Mouse (Mus musculus) MEL (cell line): ENCODE measurements around the gene Unc93b1. TPM values are rescaled to one million over a fixed set of nuclear protein-coding genes. Genes with fewer than 3 reads are reported as not detected.

Source experiments
- DNase-seq: peaks from one replicate; pipeline ENCODE4 v3.0.0; 2011; ENCODE audit warnings: low read depth, low spot score
- H3K27ac ChIP-seq: 2 replicates; pipeline ENCODE4 v1.5.1; 2012; ENCODE audit warnings: low read depth, mild to moderate bottlenecking, control low read depth, low read length, moderate library complexity; ENCODE audit not compliant: control insufficient read depth
- H3K27me3 ChIP-seq, 2 experiments: fragments of 150-350 bp in 1 of 2; sonication (generic) in 1 of 2; 2 replicates each; pipeline ENCODE4 v1.6.1; 2012; ENCODE audit warnings: low read length in 2 of 2, mild to moderate bottlenecking in 2 of 2, improper control_type of control experiment in 1 of 2, moderate library complexity in 1 of 2; ENCODE audit not compliant: insufficient read depth in 2 of 2, control insufficient read depth in 1 of 2
- H3K36me3 ChIP-seq, 2 experiments: 2 replicates each; pipeline ENCODE4 v1.6.1; 2012 to 2014; ENCODE audit warnings: low read length in 2 of 2, improper control_type of control experiment in 1 of 2, inconsistent platforms in 1 of 2, mild to moderate bottlenecking in 1 of 2; ENCODE audit not compliant: insufficient read depth in 2 of 2, control insufficient read depth in 1 of 2
- H3K4me1 ChIP-seq, 2 experiments: fragments of 150-350 bp in 1 of 2; sonication (generic) in 1 of 2; 2 replicates each; pipeline ENCODE4 v1.6.1; 2012; ENCODE audit warnings: low read length in 2 of 2, improper control_type of control experiment in 1 of 2, mild to moderate bottlenecking in 1 of 2; ENCODE audit not compliant: insufficient read depth in 2 of 2, control insufficient read depth in 1 of 2
- H3K4me3 ChIP-seq, 2 experiments: fragments of 150-350 bp in 1 of 2; sonication (generic) in 1 of 2; 2 replicates each; pipeline ENCODE4 v1.5.1; 2012; ENCODE audit warnings: low read depth in 2 of 2, low read length in 2 of 2, mild to moderate bottlenecking in 2 of 2, moderate library complexity in 2 of 2, control low read depth in 1 of 2, improper control_type of control experiment in 1 of 2; ENCODE audit not compliant: control insufficient read depth in 1 of 2, insufficient read depth in 1 of 2
- H3K79me2 ChIP-seq: 2 replicates; pipeline ENCODE4 v1.6.1; 2012; ENCODE audit warnings: mild to moderate bottlenecking, low read length, moderate library complexity; ENCODE audit not compliant: control insufficient read depth, poor library complexity, insufficient read depth
- H3K9ac ChIP-seq: 2 replicates; pipeline ENCODE4 v1.6.1; 2012; ENCODE audit warnings: low read depth, mild to moderate bottlenecking, control low read depth, low read length, moderate library complexity; ENCODE audit not compliant: control insufficient read depth, poor library complexity, severe bottlenecking
- H3K9me3 ChIP-seq: fragments of 150-350 bp; sonication (generic); replicated peaks from 2 replicates; pipeline ENCODE4 v1.6.1; 2012; ENCODE audit warnings: mild to moderate bottlenecking, low read length, improper control_type of control experiment, moderate library complexity; ENCODE audit not compliant: insufficient read depth
- CHD1 ChIP-seq: IDR thresholded peaks from 2 replicates; pipeline ENCODE4 v1.6.1; 2012; ENCODE audit warnings: low read depth, mild to moderate bottlenecking, inconsistent platforms, low read length, improper control_type of control experiment
- CHD2 ChIP-seq: IDR thresholded peaks from 2 replicates; pipeline ENCODE4 v1.6.1; 2011; ENCODE audit warnings: low read length, improper control_type of control experiment
- CTCF ChIP-seq, 3 experiments: IDR thresholded peaks in 2 of 3; conservative IDR thresholded peaks in 1 of 3; 2 replicates each; pipeline ENCODE4 v1.5.1; 2011 to 2012; ENCODE audit warnings: low read length in 3 of 3, low read depth in 2 of 3, mild to moderate bottlenecking in 2 of 3, improper control_type of control experiment in 1 of 3, inconsistent platforms in 1 of 3, mixed read lengths in 1 of 3, moderate library complexity in 1 of 3; ENCODE audit not compliant: control insufficient read depth in 1 of 3, insufficient read depth in 1 of 3, poor library complexity in 1 of 3, severe bottlenecking in 1 of 3
- E2F4 ChIP-seq: IDR thresholded peaks from 2 replicates; pipeline ENCODE4 v1.6.1; 2011; ENCODE audit warnings: low read depth, low read length, improper control_type of control experiment, borderline replicate concordance
- ETS1 ChIP-seq: IDR thresholded peaks from 2 replicates; pipeline ENCODE4 v1.6.1; 2012; ENCODE audit warnings: low read depth, mild to moderate bottlenecking, inconsistent platforms, low read length, improper control_type of control experiment, moderate library complexity
- GABPA ChIP-seq: IDR thresholded peaks from 2 replicates; pipeline ENCODE4 v1.6.1; 2012; ENCODE audit warnings: low read depth, mild to moderate bottlenecking, inconsistent platforms, low read length, improper control_type of control experiment, moderate library complexity
- GATA1 ChIP-seq: IDR thresholded peaks from 2 replicates; pipeline ENCODE4 v1.6.1; 2011; ENCODE audit warnings: low read depth, low read length, improper control_type of control experiment
- KAT2A ChIP-seq: conservative IDR thresholded peaks from 2 replicates; pipeline ENCODE4 v1.6.1; 2012; ENCODE audit warnings: low read depth, low read length, improper control_type of control experiment, inconsistent platforms
- NELFE ChIP-seq: IDR thresholded peaks from 2 replicates; pipeline ENCODE4 v1.6.1; 2011; ENCODE audit warnings: low read depth, low read length, improper control_type of control experiment
- NRF1 ChIP-seq: IDR thresholded peaks from 2 replicates; pipeline ENCODE4 v1.6.1; 2014; ENCODE audit warnings: low read depth, mild to moderate bottlenecking, inconsistent platforms, low read length, improper control_type of control experiment, moderate library complexity; ENCODE audit not compliant: poor library complexity, insufficient read depth, severe bottlenecking
- POLR2A ChIP-seq, 2 experiments: IDR thresholded peaks; 2 replicates each; pipeline ENCODE4 v1.6.1; 2011 to 2012; ENCODE audit warnings: low read length in 2 of 2, mild to moderate bottlenecking in 2 of 2, control low read depth in 1 of 2, improper control_type of control experiment in 1 of 2, low read depth in 1 of 2, moderate library complexity in 1 of 2; ENCODE audit not compliant: control insufficient read depth in 1 of 2, insufficient read depth in 1 of 2, poor library complexity in 1 of 2
- POLR2AphosphoS5 ChIP-seq: IDR thresholded peaks from 2 replicates; pipeline ENCODE4 v1.6.1; 2012; ENCODE audit warnings: low read depth, borderline replicate concordance, mild to moderate bottlenecking, inconsistent platforms, low read length, moderate library complexity, mixed read lengths
- SIN3A ChIP-seq: IDR thresholded peaks from 2 replicates; pipeline ENCODE4 v1.6.1; 2012; ENCODE audit warnings: low read length, improper control_type of control experiment, inconsistent platforms
- TCF12 ChIP-seq: IDR thresholded peaks from 2 replicates; pipeline ENCODE4 v1.6.1; 2014; ENCODE audit warnings: low read depth, mild to moderate bottlenecking, inconsistent platforms, low read length, improper control_type of control experiment, moderate library complexity
- USF1 ChIP-seq: IDR thresholded peaks from 2 replicates; pipeline ENCODE4 v1.6.1; 2014; ENCODE audit warnings: low read depth, mild to moderate bottlenecking, inconsistent platforms, low read length, improper control_type of control experiment, moderate library complexity
- ZC3H11A ChIP-seq: IDR thresholded peaks from 2 replicates; pipeline ENCODE4 v1.6.1; 2012; ENCODE audit warnings: low read depth, mild to moderate bottlenecking, inconsistent platforms, low read length, improper control_type of control experiment
- ZKSCAN1 ChIP-seq: IDR thresholded peaks from 2 replicates; pipeline ENCODE4 v1.6.1; 2012; ENCODE audit warnings: low read depth, mild to moderate bottlenecking, inconsistent platforms, low read length, improper control_type of control experiment, moderate library complexity
- ZNF384 ChIP-seq: IDR thresholded peaks from 2 replicates; pipeline ENCODE4 v1.6.1; 2012; ENCODE audit warnings: low read depth, mild to moderate bottlenecking, inconsistent platforms, low read length, improper control_type of control experiment
- polyA plus RNA-seq, 2 experiments: library from polyadenylated mRNA; stranded (reverse) in 1 of 2; unstranded in 1 of 2; fragments of >175 nt in 1 of 2; fragments of >200 nt in 1 of 2; gene quantifications; 2 replicates each; pipeline versions ENCODE4 v1.2.1 to v1.2.4; 2012; ENCODE audit warnings: low replicate concordance in 2 of 2, low read depth in 1 of 2; ENCODE audit not compliant: insufficient read length in 2 of 2, insufficient read depth in 1 of 2, missing spikeins in 1 of 2
- total RNA-seq: library from RNA; depleted of rRNA; stranded (reverse); fragments of 300-350 nt; gene quantifications from 2 replicates; pipeline ENCODE4 v1.2.3, GENCODE M21; 2012

The Unc93b1 gene
- total and polyA plus RNA-seq, 3 experiments: 4.7 to 8.2 TPM; not detected in 1

- no peak overlapping the region for H3K27ac ChIP-seq
- no peaks in the 10 kb centered on the region for H3K9me3 ChIP-seq
- TF ChIP-seq USF1 (no peak), E2F4 (no peak), CHD1 (no peak), NELFE (no peak), CHD2 (no peak), ZNF384 (no peak), KAT2A (no peak), ZC3H11A (no peak), NRF1 (no peak), POLR2AphosphoS5 (no peak), GATA1 (no peak), POLR2A (IDR thresholded peaks at IDR 0.05; ENCODE audit: control insufficient read depth in 1 of 2, insufficient read depth in 1 of 2, low read depth in 1 of 2, low read length in 2 of 2, poor library complexity in 1 of 2) (no peak), GABPA (no peak), TCF12 (no peak), CTCF (IDR thresholded peaks at IDR 0.05 in 2 of 3, conservative IDR thresholded peaks at IDR 0.05 in 1 of 3; ENCODE audit: control insufficient read depth in 1 of 3, insufficient read depth in 1 of 3, low read depth in 2 of 3, low read length in 3 of 3, poor library complexity in 1 of 3, severe bottlenecking in 1 of 3) (no peak), ETS1 (no peak), ZKSCAN1 (no peak)
- peaks cover 2% of the 10 kb centered on the region; the same call in 1 of the 2 replicates for H3K79me2 ChIP-seq
- H3K4me1 ChIP-seq: peaks cover 0 to 22% of the 10 kb centered on the region in 2 experiments; a peak in 2 of 4 replicates
- DNase-seq: no peak
- H3K9ac ChIP-seq: no peak overlapping the region
- peaks cover 0 to 12% of the 10 kb centered on the region in 2 experiments; a peak in 2 of 4 replicates for H3K36me3 ChIP-seq
- H3K27me3 ChIP-seq: no peaks in the 10 kb centered on the region
- H3K4me3 ChIP-seq: no peak overlapping the region
These were observed 32.0 kb upstream of the Unc93b1 start for GRCm38 (mm10) chr19:3902966-3903365.

DNA sequence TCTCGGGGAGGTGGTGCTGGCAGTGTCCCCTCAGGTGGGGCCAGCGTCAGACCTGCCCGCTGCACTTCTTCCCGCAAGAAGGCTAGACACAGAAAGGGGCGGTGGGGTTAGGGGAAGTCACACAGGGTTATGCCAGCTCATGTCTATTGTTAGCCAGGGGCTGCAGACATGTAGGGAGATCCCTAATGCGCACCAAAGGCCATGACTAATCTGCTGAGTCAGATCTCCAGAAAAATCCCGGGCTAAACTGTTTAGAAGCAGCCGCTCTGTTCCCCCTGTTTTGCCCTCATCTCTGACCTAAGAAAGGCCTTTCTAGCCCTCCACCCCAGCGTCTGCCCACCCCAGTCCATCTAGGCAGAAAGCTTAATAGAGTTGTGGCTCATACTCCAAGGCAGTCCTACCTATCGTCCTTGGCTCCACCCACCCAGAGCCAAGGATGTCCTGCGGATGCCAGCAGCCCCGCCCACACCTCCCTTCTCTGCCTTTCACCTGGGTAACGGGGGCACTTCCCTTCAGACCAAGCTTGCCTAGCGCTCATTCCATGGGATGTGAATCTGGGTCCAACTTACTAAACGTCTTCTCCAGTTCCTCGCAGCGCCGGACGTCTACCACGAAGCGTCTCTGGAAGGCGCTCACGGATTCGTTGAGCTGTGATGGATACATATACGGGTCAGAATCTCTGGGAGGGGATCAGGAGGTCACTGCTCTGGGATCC is 31.2 kb upstream of the Unc93b1 start:
- no peak for TF ChIP-seq SIN3A
- TF ChIP-seq GABPA: no peak
- TF ChIP-seq POLR2AphosphoS5: no peak
- H3K79me2 ChIP-seq: peaks cover 2% of the 10 kb centered on the region; the same call in 1 of the 2 replicates
- H3K27ac ChIP-seq: no peak overlapping the region
- no peak overlapping the region for H3K9ac ChIP-seq
- peaks cover 0 to 12% of the 10 kb centered on the region in 2 experiments; a peak in 2 of 4 replicates for H3K36me3 ChIP-seq
- no peaks in the 10 kb centered on the region for H3K9me3 ChIP-seq
- H3K4me1 ChIP-seq: peaks cover 0 to 22% of the 10 kb centered on the region in 2 experiments; a peak in 2 of 4 replicates
- no peak overlapping the region for H3K4me3 ChIP-seq
- H3K27me3 ChIP-seq: no peaks in the 10 kb centered on the region
- no peak for DNase-seq
